Mouse (Mus musculus): ENCODE results near the gene Myh14. TPM values are rescaled to one million over a fixed set of nuclear protein-coding genes. Genes with fewer than 3 reads are reported as not detected.

Gene Myh14
- polyA plus RNA-seq, 1 experiment from 2014 or later, result 1.8 TPM

- H3K27me3 ChIP-seq (ENCODE audit: poor library complexity, severe bottlenecking), result peaks cover 46% of the 10 kb centered on the region
- no peak for DNase-seq (ENCODE audit: extremely low spot score, low spot score)
- WGBS, result 77% methylated on average over 2 of the region's 2 CpGs
- H3K27ac ChIP-seq, result no peak overlapping the region
- no peaks in the 10 kb centered on the region for H3K36me3 ChIP-seq (replicated peaks)
- H3K4me1 ChIP-seq, result peaks cover 25% of the 10 kb centered on the region
- H3K4me3 ChIP-seq, result no peak overlapping the region
- peaks cover 5% of the 10 kb centered on the region; the same call in 1 of the 2 replicates for H3K9me3 ChIP-seq
Observed at GRCm38 (mm10) chr7:44666462-44666861, 4.2 kb downstream of the Myh14 start.

GRCm38 (mm10) chr7:44664731-44665130 is 5.9 kb downstream of the Myh14 start:
- no peak for DNase-seq (ENCODE audit: extremely low spot score, low spot score)
- H3K4me1 ChIP-seq, result peaks cover 12% of the 10 kb centered on the region; the same call in 1 of the 2 replicates
- 43% methylated on average over 11 of the region's 11 CpGs for WGBS
- no peaks in the 10 kb centered on the region for H3K36me3 ChIP-seq (replicated peaks)
- no peak overlapping the region for H3K27ac ChIP-seq
- peaks cover 34% of the 10 kb centered on the region for H3K27me3 ChIP-seq (ENCODE audit: poor library complexity, severe bottlenecking)
- no peak overlapping the region for H3K4me3 ChIP-seq
- H3K9me3 ChIP-seq, result peaks cover 5% of the 10 kb centered on the region; the same call in 1 of the 2 replicates

- H3K36me3 ChIP-seq (replicated peaks), result no peaks in the 10 kb centered on the region
- no peak overlapping the region for H3K4me3 ChIP-seq
- peaks cover 5% of the 10 kb centered on the region; the same call in 1 of the 2 replicates for H3K9me3 ChIP-seq
- H3K4me1 ChIP-seq, result peaks cover 9% of the 10 kb centered on the region; the same call in 1 of the 2 replicates
- peaks cover 22% of the 10 kb centered on the region for H3K27me3 ChIP-seq (ENCODE audit: poor library complexity, severe bottlenecking)
- DNase-seq (ENCODE audit: extremely low spot score, low spot score), result no peak
- WGBS, result 88% methylated on average over 5 of the region's 5 CpGs
- H3K27ac ChIP-seq, result no peak overlapping the region
Observed at GRCm38 (mm10) chr7:44663546-44663945, 7.1 kb downstream of the Myh14 start.

- 6% methylated on average over 3 of the region's 3 CpGs for WGBS
- H3K27ac ChIP-seq, result peak overlapping the region; percentile 6; the same call in 1 of the 2 replicates
Observed at GRCm38 (mm10) chr7:44662569-44662968, 8.1 kb downstream of the Myh14 start.

DNA sequence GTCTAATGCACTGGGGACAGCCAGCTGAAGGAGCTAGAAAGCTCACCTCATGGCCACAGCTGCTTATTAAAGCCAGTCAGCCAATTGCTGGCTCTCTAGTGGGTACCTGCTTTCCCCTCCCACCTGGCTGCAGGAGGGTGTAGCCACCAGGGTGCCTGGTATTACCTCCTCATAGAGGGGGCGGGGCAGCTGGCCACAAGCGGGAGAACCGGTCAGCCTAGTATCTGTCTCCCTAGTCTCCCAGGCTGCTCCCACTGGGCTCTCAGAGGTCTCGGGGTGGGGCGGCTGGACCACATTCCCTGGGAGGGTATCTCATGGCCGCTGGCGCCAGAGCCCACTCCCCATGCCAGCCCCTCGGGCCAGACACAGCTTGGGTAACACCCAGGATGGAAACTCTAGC is 8.5 kb downstream of the Myh14 start:
- WGBS, result 14% methylated on average over 8 of the region's 8 CpGs
- DNase-seq (ENCODE audit: extremely low spot score, low spot score), result no peak
- H3K27ac ChIP-seq, result peak overlapping the region; percentile 6; the same call in 1 of the 2 replicates

More at GRCm38 (mm10) chr7:44662569-44662968, 8.1 kb downstream of the Myh14 start:
- H3K36me3 ChIP-seq (replicated peaks), result no peaks in the 10 kb centered on the region
- H3K4me3 ChIP-seq, result no peak overlapping the region
- peaks cover 12% of the 10 kb centered on the region for H3K27me3 ChIP-seq (ENCODE audit: poor library complexity, severe bottlenecking)
- peaks cover 9% of the 10 kb centered on the region; the same call in 1 of the 2 replicates for H3K4me1 ChIP-seq
- peaks cover 5% of the 10 kb centered on the region; the same call in 1 of the 2 replicates for H3K9me3 ChIP-seq
- DNase-seq (ENCODE audit: extremely low spot score, low spot score), result no peak

DNA sequence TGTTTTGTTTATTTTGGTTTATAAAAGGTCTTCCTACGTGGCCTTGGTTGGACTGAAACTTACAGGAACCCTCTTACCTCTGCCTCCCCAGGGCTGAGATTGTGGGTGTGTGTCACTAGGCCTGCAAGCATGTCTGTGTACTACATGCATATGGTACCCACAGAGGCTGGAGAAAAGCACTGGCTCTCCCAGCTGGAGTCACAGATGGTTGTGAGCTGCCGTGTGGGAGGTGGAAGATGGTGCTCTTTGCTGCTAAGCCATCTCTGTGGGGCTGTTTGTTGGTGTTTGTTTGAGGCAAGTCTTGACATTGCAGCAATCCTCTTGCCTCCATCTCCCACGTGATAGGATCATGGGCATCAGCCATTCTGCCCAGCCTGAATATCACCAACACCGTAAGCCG is 9.4 kb downstream of the Myh14 start:
- Histone ChIP-seq H3K4me1 (peaks cover 9% of the 10 kb centered on the region; the same call in 1 of the 2 replicates), H3K27me3 (ENCODE audit: poor library complexity, severe bottlenecking) (0 out of 2 replicates have a peak, but pooled peaks cover 7% of the 10 kb centered on the region), H3K36me3 (replicated peaks) (no peaks in the 10 kb centered on the region), H3K9me3 (peaks cover 2% of the 10 kb centered on the region; the same call in 1 of the 2 replicates), H3K4me3 (no peak overlapping the region), H3K27ac (no peak overlapping the region)
- WGBS, result 82% methylated on average over 5 of the region's 5 CpGs
- DNase-seq (ENCODE audit: extremely low spot score, low spot score), result no peak

More for the DNA sequence above, 8.5 kb downstream of the Myh14 start:
- no peaks in the 10 kb centered on the region for H3K36me3 ChIP-seq (replicated peaks)
- H3K4me3 ChIP-seq, result no peak overlapping the region
- H3K9me3 ChIP-seq, result peaks cover 5% of the 10 kb centered on the region; the same call in 1 of the 2 replicates
- H3K27me3 ChIP-seq (ENCODE audit: poor library complexity, severe bottlenecking), result peaks cover 8% of the 10 kb centered on the region; the same call in 1 of the 2 replicates
- peaks cover 9% of the 10 kb centered on the region; the same call in 1 of the 2 replicates for H3K4me1 ChIP-seq

GRCm38 (mm10) chr7:44655504-44655903 is 15.1 kb downstream of the Myh14 start:
- Histone ChIP-seq H3K27me3 (ENCODE audit: poor library complexity, severe bottlenecking) (no peaks in the 10 kb centered on the region), H3K4me1 (no peaks in the 10 kb centered on the region), H3K27ac (no peak overlapping the region), H3K4me3 (no peak overlapping the region), H3K36me3 (replicated peaks) (no peaks in the 10 kb centered on the region), H3K9me3 (no peaks in the 10 kb centered on the region)
- DNase-seq (ENCODE audit: extremely low spot score, low spot score), result peak; percentile 52
- 17% methylated on average over 8 of the region's 8 CpGs for WGBS

- Histone ChIP-seq H3K27ac (no peak overlapping the region), H3K9me3 (no peaks in the 10 kb centered on the region), H3K36me3 (replicated peaks) (no peaks in the 10 kb centered on the region), H3K4me1 (no peaks in the 10 kb centered on the region), H3K27me3 (ENCODE audit: poor library complexity, severe bottlenecking) (no peaks in the 10 kb centered on the region), H3K4me3 (no peak overlapping the region)
- WGBS, result 54% methylated on average over 8 of the region's 8 CpGs
- DNase-seq (ENCODE audit: extremely low spot score, low spot score), result no peak
Observed at GRCm38 (mm10) chr7:44653773-44654172, 16.9 kb downstream of the Myh14 start.

DNA sequence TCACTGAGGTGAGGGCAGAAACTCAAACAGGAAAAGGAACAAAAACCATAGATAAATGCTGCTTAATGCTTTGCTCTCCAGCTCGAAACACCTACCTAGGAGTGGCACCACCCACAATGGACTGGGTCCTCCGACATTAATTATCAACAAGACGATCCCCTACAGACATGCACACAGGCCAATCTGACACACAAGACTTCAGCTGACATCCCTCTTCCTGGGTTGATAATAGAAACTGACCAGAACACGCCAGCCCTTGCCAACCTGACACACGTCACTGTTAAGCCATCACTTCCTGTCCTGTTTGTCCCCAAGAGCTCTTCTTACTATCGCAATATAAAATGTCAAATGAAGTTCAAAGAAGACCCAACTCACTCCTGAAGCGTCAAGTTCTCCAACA is 19.2 kb downstream of the Myh14 start:
- H3K27me3 ChIP-seq (ENCODE audit: poor library complexity, severe bottlenecking), result peaks cover 8% of the 10 kb centered on the region; the same call in 1 of the 2 replicates
- 85% methylated on average over 7 of the region's 7 CpGs for WGBS

GRCm38 (mm10) chr7:44649990-44650389 is 20.7 kb downstream of the Myh14 start:
- DNase-seq (ENCODE audit: extremely low spot score, low spot score), result peak; percentile 57
- no peaks in the 10 kb centered on the region for H3K36me3 ChIP-seq (replicated peaks)
- no peak overlapping the region for H3K27ac ChIP-seq
- peaks cover 22% of the 10 kb centered on the region for H3K27me3 ChIP-seq (ENCODE audit: poor library complexity, severe bottlenecking)
- H3K4me3 ChIP-seq, result no peak overlapping the region
- WGBS, result 10% methylated on average over 4 of the region's 4 CpGs
- H3K9me3 ChIP-seq, result no peaks in the 10 kb centered on the region
- peaks cover 5% of the 10 kb centered on the region; the same call in 1 of the 2 replicates for H3K4me1 ChIP-seq

More for the DNA sequence above, 19.2 kb downstream of the Myh14 start:
- Histone ChIP-seq H3K36me3 (replicated peaks) (no peaks in the 10 kb centered on the region), H3K9me3 (no peaks in the 10 kb centered on the region), H3K27ac (no peak overlapping the region), H3K4me1 (no peaks in the 10 kb centered on the region), H3K4me3 (no peak overlapping the region)
- DNase-seq (ENCODE audit: extremely low spot score, low spot score), result no peak

DNA sequence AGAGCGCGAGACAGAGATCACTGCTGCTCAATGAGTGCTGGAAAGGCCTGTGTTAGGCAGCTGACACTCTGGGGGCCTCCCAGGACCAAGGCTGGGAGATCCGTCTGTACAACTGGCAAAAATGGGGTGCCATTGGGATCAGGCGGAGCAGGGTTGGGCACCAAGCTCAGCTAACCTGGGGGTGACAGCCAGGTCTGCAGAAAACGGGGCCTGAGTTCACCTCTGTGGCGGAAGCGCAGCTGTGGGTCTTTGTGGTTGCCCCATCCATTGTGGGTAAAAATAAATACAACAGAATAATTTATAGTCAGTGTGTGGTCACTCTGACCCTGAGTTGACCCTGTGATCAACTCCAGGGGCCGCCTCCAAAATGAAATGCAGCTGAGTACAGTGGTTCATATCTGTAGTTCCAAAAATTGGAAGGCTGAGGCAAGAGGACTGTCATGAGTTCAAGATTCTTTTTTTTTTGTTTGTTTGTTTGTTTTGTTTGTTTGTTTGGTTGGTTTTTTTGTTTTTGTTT is 21.5 kb downstream of the Myh14 start:
- WGBS, result 80% methylated on average over 8 of the region's 8 CpGs
- Histone ChIP-seq H3K9me3 (no peaks in the 10 kb centered on the region), H3K27ac (no peak overlapping the region), H3K4me1 (peaks cover 5% of the 10 kb centered on the region; the same call in 1 of the 2 replicates), H3K27me3 (ENCODE audit: poor library complexity, severe bottlenecking) (peaks cover 31% of the 10 kb centered on the region), H3K36me3 (replicated peaks) (no peaks in the 10 kb centered on the region), H3K4me3 (no peak overlapping the region)
- no peak for DNase-seq (ENCODE audit: extremely low spot score, low spot score)

DNA sequence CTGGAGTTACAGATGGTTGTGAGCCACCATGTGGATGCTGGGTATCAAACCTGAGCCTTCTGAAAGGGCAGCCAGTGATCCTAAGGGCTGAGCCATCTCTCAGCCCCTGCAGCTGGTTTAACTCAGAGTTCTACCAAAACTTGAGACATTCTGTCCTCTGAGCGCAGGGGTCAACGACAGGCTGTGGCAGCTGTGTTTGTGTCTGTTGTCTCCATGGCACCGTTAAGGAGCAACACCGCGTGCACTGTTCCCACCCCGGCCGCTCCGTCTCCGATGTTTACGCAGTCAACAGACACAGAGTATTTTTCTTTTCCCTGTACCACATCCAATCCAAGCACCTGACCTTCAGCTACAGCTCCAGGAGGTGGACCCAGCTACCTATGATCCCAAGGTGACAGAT is 22.9 kb downstream of the Myh14 start:
- no peak for DNase-seq (ENCODE audit: extremely low spot score, low spot score)
- H3K9me3 ChIP-seq, result no peaks in the 10 kb centered on the region
- H3K36me3 ChIP-seq (replicated peaks), result no peaks in the 10 kb centered on the region
- H3K27ac ChIP-seq, result no peak overlapping the region
- no peak overlapping the region for H3K4me3 ChIP-seq
- peaks cover 45% of the 10 kb centered on the region for H3K27me3 ChIP-seq (ENCODE audit: poor library complexity, severe bottlenecking)
- 83% methylated on average over 10 of the region's 10 CpGs for WGBS
- peaks cover 5% of the 10 kb centered on the region; the same call in 1 of the 2 replicates for H3K4me1 ChIP-seq

- peaks cover 48% of the 10 kb centered on the region for H3K27me3 ChIP-seq (ENCODE audit: poor library complexity, severe bottlenecking)
- no peak overlapping the region for H3K27ac ChIP-seq
- no peak overlapping the region for H3K4me3 ChIP-seq
- WGBS, result 54% methylated on average over 7 of the region's 7 CpGs
- peaks cover 5% of the 10 kb centered on the region; the same call in 1 of the 2 replicates for H3K4me1 ChIP-seq
- no peaks in the 10 kb centered on the region for H3K36me3 ChIP-seq (replicated peaks)
- no peaks in the 10 kb centered on the region for H3K9me3 ChIP-seq
- peak; percentile 58 for DNase-seq (ENCODE audit: extremely low spot score, low spot score)
Observed at GRCm38 (mm10) chr7:44647042-44647724, 23.5 kb downstream of the Myh14 start.
